Mouse (Mus musculus): ENCODE measurements around the gene Cst9. TPM values are rescaled to one million over a fixed set of nuclear protein-coding genes. Genes with fewer than 3 reads are reported as not detected.

Cst9 gene
- polyA plus RNA-seq, 1 experiment: not detected

DNA sequence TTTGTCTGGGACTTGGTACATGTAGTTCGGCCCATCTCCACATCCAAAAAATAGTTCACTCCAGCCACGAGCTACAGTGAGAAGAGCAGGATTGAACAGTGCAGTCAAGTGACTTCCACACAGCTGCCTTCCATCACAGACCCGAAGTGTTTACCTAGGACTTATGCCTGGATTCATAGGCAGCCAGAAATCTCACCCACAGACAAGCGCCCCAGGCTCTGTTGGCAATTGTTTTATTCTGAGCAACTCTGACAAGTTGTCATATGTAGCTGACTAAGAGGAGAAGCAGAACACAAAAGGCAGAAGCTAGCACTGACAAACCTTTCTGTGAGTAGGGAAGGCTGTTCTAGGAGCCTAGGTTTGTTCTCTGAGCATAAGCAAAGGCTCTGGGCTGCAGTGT, 37.9 kb downstream of the Cst9 start:
- no peaks in the 10 kb centered on the region for H3K27me3 ChIP-seq (ENCODE audit: control insufficient read depth, insufficient read depth, low read length, poor library complexity, severe bottlenecking)
- no peak overlapping the region for H3K9ac ChIP-seq (ENCODE audit: low read depth, poor library complexity, severe bottlenecking)
- H3K4me3 ChIP-seq (ENCODE audit: low read depth, low read length): no peak overlapping the region
- no peak overlapping the region for H3K27ac ChIP-seq (ENCODE audit: insufficient read depth, low read length)
- peaks cover 4% of the 10 kb centered on the region for H3K4me1 ChIP-seq (ENCODE audit: control insufficient read depth, insufficient read depth, low read length)
- peaks cover 13% of the 10 kb centered on the region; the same call in 1 of the 2 replicates for H3K36me3 ChIP-seq (ENCODE audit: control insufficient read depth, insufficient read depth, low read length, poor library complexity, severe bottlenecking)
- H3K9me3 ChIP-seq (replicated peaks; ENCODE audit: control insufficient read depth, insufficient read depth, low read length, poor library complexity, severe bottlenecking): no peaks in the 10 kb centered on the region
- TF ChIP-seq EP300 (IDR thresholded peaks at IDR 0.05; ENCODE audit: insufficient read depth, low read depth, low read length) (no peak), POLR2A (IDR thresholded peaks at IDR 0.05; ENCODE audit: insufficient read depth, low read length) (no peak), CTCF (IDR thresholded peaks at IDR 0.05; ENCODE audit: low read depth, low read length) (no peak)

DNA sequence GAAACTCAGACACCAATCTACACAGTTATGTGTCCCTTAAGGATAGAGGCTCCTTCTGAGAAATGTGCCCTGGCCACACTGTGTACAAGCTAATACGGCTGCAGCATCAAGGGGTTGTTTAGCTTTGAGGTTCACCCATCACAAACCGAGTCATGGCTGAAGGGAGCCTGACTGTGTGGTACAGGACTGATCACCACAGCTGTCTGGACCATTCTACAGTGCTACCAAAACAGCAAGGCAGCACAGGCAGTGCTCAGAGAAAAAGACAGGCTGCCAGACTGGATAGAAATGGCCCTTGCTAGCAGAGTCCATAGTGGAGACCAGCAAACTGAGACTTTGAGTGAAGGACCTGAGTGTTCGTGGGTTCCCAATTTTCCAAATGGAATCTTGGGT, 39.3 kb downstream of the Cst9 start:
- Histone ChIP-seq H3K27ac (ENCODE audit: insufficient read depth, low read length) (no peak overlapping the region), H3K9ac (ENCODE audit: low read depth, poor library complexity, severe bottlenecking) (peak overlapping the region; percentile 64; the same call in 1 of the 2 replicates), H3K4me1 (ENCODE audit: control insufficient read depth, insufficient read depth, low read length) (peaks cover 4% of the 10 kb centered on the region), H3K4me3 (ENCODE audit: low read depth, low read length) (peak overlapping the region; percentile 96), H3K9me3 (replicated peaks; ENCODE audit: control insufficient read depth, insufficient read depth, low read length, poor library complexity, severe bottlenecking) (no peaks in the 10 kb centered on the region), H3K27me3 (ENCODE audit: control insufficient read depth, insufficient read depth, low read length, poor library complexity, severe bottlenecking) (no peaks in the 10 kb centered on the region), H3K36me3 (ENCODE audit: control insufficient read depth, insufficient read depth, low read length, poor library complexity, severe bottlenecking) (peaks cover 13% of the 10 kb centered on the region; the same call in 1 of the 2 replicates)
- TF ChIP-seq EP300 (IDR thresholded peaks at IDR 0.05; ENCODE audit: insufficient read depth, low read depth, low read length): no peak
- TF ChIP-seq CTCF (IDR thresholded peaks at IDR 0.05; ENCODE audit: low read depth, low read length): no peak
- TF ChIP-seq POLR2A (IDR thresholded peaks at IDR 0.05; ENCODE audit: insufficient read depth, low read length): no peak

DNA sequence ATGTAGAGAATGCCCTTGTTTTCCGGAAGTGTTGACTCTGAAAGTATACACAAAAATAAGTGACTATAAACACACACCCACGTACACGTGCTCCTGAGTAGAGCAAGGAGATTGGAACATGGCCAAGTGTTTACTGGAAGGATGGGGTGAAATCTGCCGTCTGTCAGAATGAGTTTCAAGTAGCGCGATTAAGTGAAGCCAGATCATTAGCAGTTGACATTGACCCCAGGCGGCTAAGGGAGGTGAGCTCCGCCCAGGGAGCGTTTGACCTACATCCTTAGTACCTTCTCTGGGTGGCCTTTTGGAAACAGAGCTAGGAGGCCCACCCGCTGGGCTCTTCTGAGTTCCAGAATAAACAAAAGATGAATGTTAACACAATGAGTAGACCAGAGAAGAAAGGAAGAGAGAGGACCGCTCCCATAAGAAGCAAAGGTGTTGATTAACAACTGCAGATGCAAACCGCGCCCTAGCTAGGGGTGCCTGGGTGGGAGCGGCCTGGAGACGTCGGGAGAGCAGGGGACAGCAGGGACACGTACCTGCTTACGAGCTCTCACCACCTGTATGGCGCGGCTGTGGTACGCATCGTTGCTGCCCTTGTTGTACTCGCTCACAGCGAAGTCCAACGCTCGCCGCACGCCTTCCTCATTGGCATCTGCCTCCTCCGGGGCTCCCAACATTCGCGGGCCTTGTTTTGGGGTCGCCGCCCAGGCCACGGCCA, 39.8 kb downstream of the Cst9 start:
- Histone ChIP-seq H3K4me3 (ENCODE audit: low read depth, low read length) (peak overlapping the region; percentile 96), H3K27me3 (ENCODE audit: control insufficient read depth, insufficient read depth, low read length, poor library complexity, severe bottlenecking) (no peaks in the 10 kb centered on the region), H3K4me1 (ENCODE audit: control insufficient read depth, insufficient read depth, low read length) (peaks cover 4% of the 10 kb centered on the region), H3K9me3 (replicated peaks; ENCODE audit: control insufficient read depth, insufficient read depth, low read length, poor library complexity, severe bottlenecking) (no peaks in the 10 kb centered on the region), H3K27ac (ENCODE audit: insufficient read depth, low read length) (peak overlapping the region; percentile 92), H3K9ac (ENCODE audit: low read depth, poor library complexity, severe bottlenecking) (peak overlapping the region; percentile 64), H3K36me3 (ENCODE audit: control insufficient read depth, insufficient read depth, low read length, poor library complexity, severe bottlenecking) (peaks cover 13% of the 10 kb centered on the region; the same call in 1 of the 2 replicates)
- TF ChIP-seq POLR2A (IDR thresholded peaks at IDR 0.05; ENCODE audit: insufficient read depth, low read length): no peak
- TF ChIP-seq EP300 (IDR thresholded peaks at IDR 0.05; ENCODE audit: insufficient read depth, low read depth, low read length): peak; percentile 85

DNA sequence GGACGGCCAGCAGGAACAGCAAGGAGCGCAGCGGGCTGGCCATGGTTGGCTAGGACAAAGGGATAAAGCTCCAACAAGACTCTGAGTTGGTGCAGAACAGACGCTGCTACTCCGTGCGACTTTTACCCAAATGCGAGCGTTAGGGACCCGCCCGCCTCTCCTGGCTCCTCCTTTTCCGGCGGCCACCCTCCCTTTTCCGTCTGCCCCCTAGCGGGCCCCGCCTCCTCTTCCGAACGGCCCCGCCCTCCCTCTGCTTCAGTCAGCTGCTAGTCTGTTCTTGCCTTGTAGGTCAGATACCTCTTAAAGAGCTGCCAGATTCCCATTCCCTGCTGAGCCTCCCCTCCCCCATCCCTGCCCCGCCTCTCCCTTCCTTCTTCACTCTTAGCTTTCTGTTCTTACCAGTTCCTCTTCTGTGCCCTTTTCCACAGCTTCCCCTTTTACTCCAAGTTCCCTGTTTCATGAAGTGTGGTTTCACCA, 40.4 kb downstream of the Cst9 start, which contains the start of gene Cst3:
Gene Cst3, minus strand, starts transcription at position 358 of the 477 bp plus-strand sequence.
- no peaks in the 10 kb centered on the region for H3K27me3 ChIP-seq (ENCODE audit: control insufficient read depth, insufficient read depth, low read length, poor library complexity, severe bottlenecking)
- peaks cover 13% of the 10 kb centered on the region; the same call in 1 of the 2 replicates for H3K36me3 ChIP-seq (ENCODE audit: control insufficient read depth, insufficient read depth, low read length, poor library complexity, severe bottlenecking)
- H3K9me3 ChIP-seq (replicated peaks; ENCODE audit: control insufficient read depth, insufficient read depth, low read length, poor library complexity, severe bottlenecking): no peaks in the 10 kb centered on the region
- TF ChIP-seq POLR2A (IDR thresholded peaks at IDR 0.05; ENCODE audit: insufficient read depth, low read length) (peak; percentile 80), CTCF (IDR thresholded peaks at IDR 0.05; ENCODE audit: low read depth, low read length) (no peak), EP300 (IDR thresholded peaks at IDR 0.05; ENCODE audit: insufficient read depth, low read depth, low read length) (peak; percentile 85)
- peaks cover 4% of the 10 kb centered on the region for H3K4me1 ChIP-seq (ENCODE audit: control insufficient read depth, insufficient read depth, low read length)
- peak within 1 kb of the TSS; percentile 92 for H3K27ac ChIP-seq (ENCODE audit: insufficient read depth, low read length)
- H3K9ac ChIP-seq (ENCODE audit: low read depth, poor library complexity, severe bottlenecking): peak within 1 kb of the TSS; percentile 64
- peak within 1 kb of the TSS; percentile 96 for H3K4me3 ChIP-seq (ENCODE audit: low read depth, low read length)

DNA sequence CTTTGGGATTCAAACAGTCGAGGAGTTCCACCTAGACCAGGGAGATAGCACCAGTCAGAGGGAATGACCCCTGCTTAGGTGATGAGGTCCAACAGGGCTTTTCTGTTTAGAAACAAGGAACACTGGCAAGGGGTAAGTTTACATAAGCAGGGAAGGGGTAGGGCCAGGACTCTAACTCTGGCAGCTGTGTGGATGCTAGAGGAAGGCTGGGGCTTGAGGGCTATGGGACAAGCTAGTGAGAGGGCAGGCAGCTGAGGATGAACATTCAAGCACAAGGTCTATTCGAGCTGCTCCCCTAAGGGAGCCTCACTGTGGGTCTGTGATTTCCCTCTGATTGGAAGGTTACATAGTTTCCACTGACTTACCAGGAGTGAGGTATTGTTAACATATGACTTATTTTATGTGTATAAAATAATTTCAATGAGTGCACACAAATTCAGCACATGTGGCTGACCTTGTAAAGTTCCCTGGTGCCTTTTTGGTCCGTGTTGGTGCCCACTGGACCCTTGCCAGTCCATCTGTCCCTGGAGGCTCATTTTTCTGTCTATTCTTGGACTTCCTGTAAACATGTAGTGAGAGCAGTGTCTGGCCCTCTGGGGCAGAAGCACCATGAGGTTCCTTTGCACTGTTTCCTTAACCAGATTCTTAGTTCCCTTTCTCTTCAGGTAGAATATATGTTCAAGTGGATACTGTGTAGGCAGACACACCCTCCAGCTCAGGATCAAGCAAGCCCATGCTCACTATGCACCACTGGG, 42.2 kb downstream of the Cst9 start:
- Histone ChIP-seq H3K27ac (ENCODE audit: insufficient read depth, low read length) (no peak overlapping the region), H3K36me3 (ENCODE audit: control insufficient read depth, insufficient read depth, low read length, poor library complexity, severe bottlenecking) (peaks cover 10% of the 10 kb centered on the region; the same call in 1 of the 2 replicates), H3K9ac (ENCODE audit: low read depth, poor library complexity, severe bottlenecking) (no peak overlapping the region), H3K9me3 (replicated peaks; ENCODE audit: control insufficient read depth, insufficient read depth, low read length, poor library complexity, severe bottlenecking) (no peaks in the 10 kb centered on the region), H3K4me1 (ENCODE audit: control insufficient read depth, insufficient read depth, low read length) (peaks cover 4% of the 10 kb centered on the region), H3K4me3 (ENCODE audit: low read depth, low read length) (no peak overlapping the region), H3K27me3 (ENCODE audit: control insufficient read depth, insufficient read depth, low read length, poor library complexity, severe bottlenecking) (no peaks in the 10 kb centered on the region)
- TF ChIP-seq CTCF (IDR thresholded peaks at IDR 0.05; ENCODE audit: low read depth, low read length) (no peak), EP300 (IDR thresholded peaks at IDR 0.05; ENCODE audit: insufficient read depth, low read depth, low read length) (no peak), POLR2A (IDR thresholded peaks at IDR 0.05; ENCODE audit: insufficient read depth, low read length) (no peak)
